Mouse (Mus musculus) C2C12 (cell line): ENCODE measurements around the gene Ampd1. TPM values are rescaled to one million over a fixed set of nuclear protein-coding genes. Genes with fewer than 3 reads are reported as not detected.

ENCODE experiments used
- H3K27me3 ChIP-seq: one replicate; pipeline ENCODE4 v1.6.1; 2011; ENCODE audit not compliant: control insufficient read depth, insufficient read depth, insufficient read length
- H3K36me3 ChIP-seq: one replicate; pipeline ENCODE4 v1.6.1; 2011; ENCODE audit not compliant: control insufficient read depth, insufficient read depth
- H3K4me3 ChIP-seq: one replicate; pipeline ENCODE4 v1.5.1; 2011; ENCODE audit warnings: mild to moderate bottlenecking, control low read depth; ENCODE audit not compliant: poor library complexity, insufficient read depth, severe bottlenecking
- H3K79me2 ChIP-seq: one replicate; pipeline ENCODE4 v1.6.1; 2011; ENCODE audit not compliant: control insufficient read depth, insufficient read depth
- H3K79me3 ChIP-seq: one replicate; pipeline ENCODE4 v1.6.1; 2011; ENCODE audit warnings: low read depth, control low read depth
- H3ac ChIP-seq: one replicate; pipeline ENCODE3; 2011; ENCODE audit warnings: low read depth; ENCODE audit not compliant: control insufficient read depth, insufficient read length
- CEBPB ChIP-seq: IDR thresholded peaks from one replicate; pipeline ENCODE4 v1.6.1; 2011; ENCODE audit warnings: low read depth, mild to moderate bottlenecking, control low read depth, moderate library complexity
- CTCF ChIP-seq: IDR thresholded peaks from one replicate; pipeline ENCODE4 v1.5.1; 2011; ENCODE audit not compliant: control insufficient read depth, insufficient read depth, insufficient read length
- FOSL1 ChIP-seq: IDR thresholded peaks from one replicate; pipeline ENCODE4 v1.8.0; 2011; ENCODE audit warnings: mild to moderate bottlenecking, low read length; ENCODE audit not compliant: poor library complexity, insufficient read depth, severe bottlenecking
- MAX ChIP-seq: IDR thresholded peaks from one replicate; pipeline ENCODE4 v1.6.1; 2011; ENCODE audit warnings: mild to moderate bottlenecking, control low read depth
- MYOD1 ChIP-seq: IDR thresholded peaks from one replicate; pipeline ENCODE4 v1.6.1; 2011; ENCODE audit warnings: low read depth; ENCODE audit not compliant: control insufficient read depth, insufficient read length
- MYOG ChIP-seq: IDR thresholded peaks from one replicate; pipeline ENCODE4 v1.6.1; 2011; ENCODE audit not compliant: control insufficient read depth, insufficient read length; ENCODE audit errors: extremely low read depth
- USF1 ChIP-seq: IDR thresholded peaks from one replicate; pipeline ENCODE4 v1.6.1; 2011; ENCODE audit warnings: low read depth, mild to moderate bottlenecking, control low read depth, moderate library complexity
- polyA plus RNA-seq: library from polyadenylated mRNA; unstranded; fragments of >200 nt; fragmentation: generic; extraction: Trizol; gene quantifications from one replicate; pipeline ENCODE4 v1.2.1, GENCODE M21; 2012; ENCODE audit warnings: missing spikeins

Gene Ampd1
- polyA plus RNA-seq, 1 experiment: 0.18 TPM

- H3K4me3 ChIP-seq: no peak overlapping the region
- H3K36me3 ChIP-seq: peaks cover 5% of the 10 kb centered on the region
- H3ac ChIP-seq: no peak overlapping the region
Measured at GRCm38 (mm10) chr3:103145791-103146190, 72.0 kb downstream of the Ampd1 start.

GRCm38 (mm10) chr3:103146330-103147166 is 72.7 kb downstream of the Ampd1 start:
- H3K4me3 ChIP-seq: no peak overlapping the region
- no peaks in the 10 kb centered on the region for H3K79me3 ChIP-seq
- no peaks in the 10 kb centered on the region for H3K79me2 ChIP-seq
- no peaks in the 10 kb centered on the region for H3K27me3 ChIP-seq
- H3K36me3 ChIP-seq: peaks cover 5% of the 10 kb centered on the region
- no peak overlapping the region for H3ac ChIP-seq
- no peak for TF ChIP-seq FOSL1
- no peak for TF ChIP-seq MAX
- no peak for TF ChIP-seq CEBPB
- no peak for TF ChIP-seq USF1
- no peak for TF ChIP-seq MYOG
- TF ChIP-seq MYOD1: no peak
- TF ChIP-seq CTCF: no peak

More at GRCm38 (mm10) chr3:103145791-103146190, 72.0 kb downstream of the Ampd1 start:
- no peaks in the 10 kb centered on the region for H3K27me3 ChIP-seq
- H3K79me2 ChIP-seq: no peaks in the 10 kb centered on the region
- H3K79me3 ChIP-seq: no peaks in the 10 kb centered on the region
- TF ChIP-seq USF1: no peak
- TF ChIP-seq MYOD1: no peak
- no peak for TF ChIP-seq CEBPB
- TF ChIP-seq FOSL1: no peak
- TF ChIP-seq MAX: no peak
- TF ChIP-seq MYOG: no peak
- TF ChIP-seq CTCF: no peak

GRCm38 (mm10) chr3:103147775-103148174 is 74.0 kb downstream of the Ampd1 start:
- H3K36me3 ChIP-seq: peaks cover 5% of the 10 kb centered on the region
- H3K4me3 ChIP-seq: no peak overlapping the region
- no peak for TF ChIP-seq USF1
- no peak for TF ChIP-seq FOSL1
- no peak for TF ChIP-seq CEBPB
- no peak for TF ChIP-seq MAX
- no peak for TF ChIP-seq CTCF
- no peak for TF ChIP-seq MYOG
- TF ChIP-seq MYOD1: no peak
- H3K27me3 ChIP-seq: no peaks in the 10 kb centered on the region
- H3K79me2 ChIP-seq: no peaks in the 10 kb centered on the region
- H3K79me3 ChIP-seq: no peaks in the 10 kb centered on the region
- H3ac ChIP-seq: no peak overlapping the region

GRCm38 (mm10) chr3:103148941-103149340 is 75.1 kb downstream of the Ampd1 start:
- Histone ChIP-seq H3K79me3 (no peaks in the 10 kb centered on the region), H3K79me2 (no peaks in the 10 kb centered on the region), H3K36me3 (peaks cover 14% of the 10 kb centered on the region), H3ac (no peak overlapping the region), H3K27me3 (no peaks in the 10 kb centered on the region), H3K4me3 (no peak overlapping the region)
- TF ChIP-seq MYOD1 (no peak), MYOG (no peak), FOSL1 (no peak), CEBPB (no peak), MAX (no peak)

Other genes starting within 250 kb of the Ampd1 start
- 0.14 TPM for gene Sycp1, start 137.9 kb upstream of the Ampd1 start, polyA plus RNA-seq
- gene Nr1h5, start 109.9 kb upstream of the Ampd1 start, polyA plus RNA-seq: 0.04 TPM
- gene Sike1, start 78.3 kb upstream of the Ampd1 start, polyA plus RNA-seq: 21.6 TPM
- gene Csde1, start 53.6 kb upstream of the Ampd1 start, polyA plus RNA-seq: 68.4 TPM
- gene Nras, start 15.7 kb upstream of the Ampd1 start, polyA plus RNA-seq: 57.3 TPM
- gene Dennd2c, start 28.6 kb downstream of the Ampd1 start, polyA plus RNA-seq: 1.9 TPM
- gene Bcas2, start 97.6 kb downstream of the Ampd1 start, polyA plus RNA-seq: 67.2 TPM
- 6.2 TPM for gene Trim33, start 205.3 kb downstream of the Ampd1 start, polyA plus RNA-seq